In genomic region chr9:20545151-20545550, GRCm38 (mm10) we compare ENCODE assay signal across 8 mouse cellular contexts. TPM values are rescaled to one million over a fixed set of nuclear protein-coding genes. Genes with fewer than 3 reads are reported as not detected.
DNase-seq lines count a peak whose midpoint lies in the region; ATAC-seq and TF ChIP-seq lines count a peak whose summit lies in the region.

No protein-coding gene starts in this region.

- no peaks in the 10 kb centered on the region for H3K9me3 ChIP-seq in erythroblast, embryonic 14.5 days (ENCODE audit: control insufficient read depth, low read length)
- no peaks in the 10 kb centered on the region for H3K9me3 ChIP-seq in lung, postnatal 0 days (ENCODE audit: low read length)
- no peaks in the 10 kb centered on the region for H3K9me3 ChIP-seq in stomach, embryonic 15.5 days

- peak; percentile 32 for DNase-seq in cerebellum, adult 8-10 months
- DNase-seq in heart, adult 18-20 months = peak; percentile 52 to 62
- DNase-seq in kidney, adult 18-20 months = peak; percentile 15
- peak; percentile 90 for DNase-seq in lung, postnatal 0 days (ENCODE audit: low spot score)
- no peak for DNase-seq in right cerebral cortex, postnatal 36 days (ENCODE audit: low spot score in 2 of 2)

- TF ChIP-seq CTCF in lung, postnatal 0 days (IDR thresholded peaks at IDR 0.05) = peak; percentile 78

- peak overlapping the region; percentile 60 for H3K4me3 ChIP-seq in erythroblast, embryonic 14.5 days (replicated peaks)
- peak overlapping the region; percentile 38 for H3K4me3 ChIP-seq in lung, postnatal 0 days (ENCODE audit: low read depth, low read length)
- H3K4me3 ChIP-seq in stomach, embryonic 15.5 days (replicated peaks) = peak overlapping the region; percentile 45

- no peak overlapping the region; the same call in 1 of the 2 replicates for H3K9ac ChIP-seq in lung, postnatal 0 days (replicated peaks; ENCODE audit: low read depth)
- H3K9ac ChIP-seq in stomach, embryonic 15.5 days = no peak overlapping the region

- 17% methylated on average over 8 of the region's 8 CpGs for WGBS in lung, postnatal 0 days
- WGBS in stomach, embryonic 15.5 days = 14% methylated on average over 8 of the region's 8 CpGs

- peaks cover 17% of the 10 kb centered on the region for H3K27me3 ChIP-seq in erythroblast, embryonic 14.5 days (ENCODE audit: control insufficient read depth)
- H3K27me3 ChIP-seq in lung, postnatal 0 days (replicated peaks; ENCODE audit: insufficient read depth, low read length) = no peaks in the 10 kb centered on the region
- no peaks in the 10 kb centered on the region for H3K27me3 ChIP-seq in stomach, embryonic 15.5 days (replicated peaks)

- H3K27ac ChIP-seq in lung, postnatal 0 days (ENCODE audit: low read length) = peak overlapping the region; percentile 90
- peak overlapping the region; percentile 93 for H3K27ac ChIP-seq in stomach, embryonic 15.5 days

- no peak for TF ChIP-seq EP300 in lung, postnatal 0 days (IDR thresholded peaks at IDR 0.05)

- no peaks in the 10 kb centered on the region for H3K36me3 ChIP-seq in erythroblast, embryonic 14.5 days (ENCODE audit: control insufficient read depth)
- no peaks in the 10 kb centered on the region for H3K36me3 ChIP-seq in lung, postnatal 0 days (ENCODE audit: insufficient read depth, low read length)
- H3K36me3 ChIP-seq in stomach, embryonic 15.5 days = no peaks in the 10 kb centered on the region

- peaks cover 17% of the 10 kb centered on the region for H3K4me1 ChIP-seq in erythroblast, embryonic 14.5 days (ENCODE audit: control insufficient read depth)
- H3K4me1 ChIP-seq in lung, postnatal 0 days (ENCODE audit: insufficient read depth, low read depth, low read length) = no peaks in the 10 kb centered on the region
- H3K4me1 ChIP-seq in stomach, embryonic 15.5 days = peaks cover 3% of the 10 kb centered on the region; the same call in 1 of the 2 replicates

- peak overlapping the region; percentile 57 for H3K4me2 ChIP-seq in lung, postnatal 0 days (replicated peaks; ENCODE audit: low read depth, low read length)
- peak overlapping the region; percentile 83 for H3K4me2 ChIP-seq in stomach, embryonic 15.5 days

- ATAC-seq in erythroblast, adult 5-6 weeks (replicated peaks; ENCODE audit: low FRiP score, poor library complexity, severe bottlenecking) = no peak
- peak; percentile 37 for ATAC-seq in lung, postnatal 0 days
- no peak for ATAC-seq in stomach, embryonic 15.5 days (ENCODE audit: insufficient read depth, low FRiP score, low read depth)

RNA-seq across cellular contexts. Expression of gene Zfp266, which starts 23.9 kb away (rescaled TPM):
- polyA plus RNA-seq in erythroblast, embryonic 14.5 days (2012) = 0.03 and 0.04 TPM in 2 replicates
- total RNA-seq in erythroblast, adult 5-6 weeks (2015; ENCODE audit: low replicate concordance) = 10.2 and 10.4 TPM in 2 replicates
- total RNA-seq in erythroblast, adult 5-6 weeks (2017; ENCODE audit: low replicate concordance) = 6.8 and 8.9 TPM in 2 replicates
- 10 to 100 TPM; 23.9 to 24.7 TPM for total RNA-seq in heart, adult 18-20 months (2021)
- polyA plus RNA-seq in lung, postnatal 0 days (2015; fragmentation: Nextera tagmentation; extraction: Ambion mirVana) = 63.8 and 73.4 TPM in 2 replicates
- polyA plus RNA-seq in stomach, embryonic 15.5 days (2015; fragmentation: Nextera tagmentation; extraction: Ambion mirVana) = 81.0 and 83.5 TPM in 2 replicates

RNA-seq across cellular contexts. Expression of gene Zfp846, which starts 35.9 kb away (rescaled TPM):
- 0.11 and 0.13 TPM in 2 replicates for polyA plus RNA-seq in erythroblast, embryonic 14.5 days (2012)
- total RNA-seq in erythroblast, adult 5-6 weeks (2015; ENCODE audit: low replicate concordance) = 1.7 and 4.2 TPM in 2 replicates
- 0.09 and 0.70 TPM in 2 replicates for total RNA-seq in erythroblast, adult 5-6 weeks (2017; ENCODE audit: low replicate concordance)
- 1 to 10 TPM; 5.3 to 5.8 TPM for total RNA-seq in heart, adult 18-20 months (2021)
- polyA plus RNA-seq in lung, postnatal 0 days (2015; fragmentation: Nextera tagmentation; extraction: Ambion mirVana) = 10.9 and 12.2 TPM in 2 replicates
- polyA plus RNA-seq in stomach, embryonic 15.5 days (2015; fragmentation: Nextera tagmentation; extraction: Ambion mirVana) = 16.5 and 17.8 TPM in 2 replicates

RNA-seq across cellular contexts. Expression of gene Zfp426, which starts 52.6 kb away (rescaled TPM):
- polyA plus RNA-seq in erythroblast, embryonic 14.5 days (2012) = 0.08 and 0.44 TPM in 2 replicates
- total RNA-seq in erythroblast, adult 5-6 weeks (2015; ENCODE audit: low replicate concordance) = 8.6 and 12.5 TPM in 2 replicates
- 15.6 and 17.6 TPM in 2 replicates for total RNA-seq in erythroblast, adult 5-6 weeks (2017; ENCODE audit: low replicate concordance)
- 1 to 10 TPM; 9.0 to 9.6 TPM for total RNA-seq in heart, adult 18-20 months (2021)
- 14.8 and 17.5 TPM in 2 replicates for polyA plus RNA-seq in lung, postnatal 0 days (2015; fragmentation: Nextera tagmentation; extraction: Ambion mirVana)
- polyA plus RNA-seq in stomach, embryonic 15.5 days (2015; fragmentation: Nextera tagmentation; extraction: Ambion mirVana) = 17.4 and 19.2 TPM in 2 replicates

Comparison
In these comparisons a context has a peak if more than half of its experiments do, and no peak if none do; other contexts are left out.
1. DNase-seq: peak in cerebellum, adult 8-10 months (single experiment), heart, adult 18-20 months (2 of 2), kidney, adult 18-20 months (single experiment) and lung, postnatal 0 days (single experiment); none in right cerebral cortex, postnatal 36 days (0 of 2).
2. RNA of gene Zfp266, which starts 23.9 kb away (polyA plus RNA-seq): 81.0 to 83.5 TPM in stomach, embryonic 15.5 days and 63.8 to 73.4 TPM in lung, postnatal 0 days; 0.03 to 0.04 TPM in erythroblast, embryonic 14.5 days; every median in the first group is over 10 times any median in the second.
3. RNA of gene Zfp846, which starts 35.9 kb away (polyA plus RNA-seq): 16.5 to 17.8 TPM in stomach, embryonic 15.5 days and 10.9 to 12.2 TPM in lung, postnatal 0 days; 0.11 to 0.13 TPM in erythroblast, embryonic 14.5 days; every median in the first group is over 10 times any median in the second.
4. RNA of gene Zfp426, which starts 52.6 kb away (polyA plus RNA-seq): 17.4 to 19.2 TPM in stomach, embryonic 15.5 days and 14.8 to 17.5 TPM in lung, postnatal 0 days; 0.08 to 0.44 TPM in erythroblast, embryonic 14.5 days; every median in the first group is over 10 times any median in the second.
5. Peak in every context shown above with its lines, with median percentiles within 50 percentile points of each other: H3K4me3 ChIP-seq.